Mouse (Mus musculus): ENCODE results near the gene Alkbh5.
"Not testable (repeated sequence)": the region's sequence is repeated elsewhere in the genome, so short reads cannot be mapped to it uniquely, and the experiment has no call there.

The Alkbh5 gene

DNA sequence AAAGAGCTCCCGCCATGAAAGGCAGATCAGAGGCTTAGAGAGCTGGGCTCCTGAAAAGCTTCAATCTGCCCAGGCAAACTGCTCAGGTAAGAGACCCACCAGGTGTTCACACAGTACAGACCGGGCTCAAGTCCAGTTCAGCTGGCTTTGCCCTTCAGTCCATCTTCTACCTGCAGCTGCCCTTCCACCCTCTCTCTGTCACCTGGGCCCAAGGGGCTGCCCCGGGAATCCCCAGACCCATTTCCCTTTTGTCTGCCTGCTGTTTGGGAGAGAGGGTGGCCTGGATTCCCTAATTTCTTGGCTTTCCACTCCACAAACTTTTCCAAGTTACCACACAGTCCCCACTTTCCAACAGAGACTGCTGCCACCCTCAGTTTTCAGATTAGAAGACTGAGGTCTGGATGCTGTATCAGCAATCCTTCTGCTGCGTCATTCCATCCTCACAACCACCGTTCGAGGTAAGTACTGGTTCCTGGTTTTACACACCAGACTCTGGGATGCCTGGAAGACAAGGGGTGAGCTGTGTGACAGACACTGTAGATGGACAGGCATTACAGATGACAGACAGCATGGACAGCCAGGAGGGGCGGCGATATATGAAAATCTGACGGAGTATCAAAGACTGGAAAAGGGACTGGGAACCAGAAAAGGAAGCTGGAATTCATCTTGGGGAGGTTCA is at the start of gene Alkbh5:
Gene Alkbh5, plus strand, starts transcription at position 202 of the 679 bp plus-strand sequence.
- DNase-seq, result no peak

DNA sequence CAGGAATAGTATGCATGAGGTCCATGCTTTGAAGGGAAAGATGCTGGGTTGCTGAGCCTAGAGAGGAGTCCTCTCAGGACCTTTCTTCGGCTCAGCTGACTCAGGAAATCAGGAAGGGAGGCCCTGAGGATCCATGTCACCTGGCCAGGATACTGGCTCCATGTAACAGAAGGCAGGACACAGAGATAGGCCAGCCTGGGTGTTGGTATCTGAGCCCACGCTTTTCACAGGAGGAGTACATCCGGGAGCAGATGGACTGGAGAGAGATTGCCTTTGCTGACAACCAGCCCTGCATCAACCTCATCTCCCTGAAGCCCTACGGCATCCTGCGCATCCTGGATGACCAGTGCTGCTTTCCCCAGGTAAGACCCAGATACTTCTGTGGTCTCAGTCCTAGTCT is 43.5 kb upstream of the Alkbh5 start:
- DNase-seq, result no peak

DNA sequence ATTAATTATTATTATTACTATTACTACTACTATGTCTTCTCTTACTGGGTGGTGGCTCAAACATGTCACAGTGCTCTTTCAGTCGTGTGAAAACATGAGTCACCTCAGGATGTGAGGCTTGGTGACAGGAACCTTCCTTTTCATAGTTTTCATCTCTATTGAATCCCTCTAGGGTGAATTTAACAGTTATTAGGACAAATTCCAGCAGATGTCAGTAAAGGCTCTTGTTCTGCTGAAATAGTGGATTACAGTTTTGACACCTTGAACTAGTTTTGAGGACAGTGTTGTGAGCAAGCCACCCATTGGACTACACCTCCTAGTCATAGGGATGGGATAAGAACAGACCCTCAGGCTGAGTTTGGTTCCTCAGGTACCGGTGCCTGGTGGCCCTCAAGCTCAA is 40.5 kb upstream of the Alkbh5 start:
- no peak for DNase-seq

DNA sequence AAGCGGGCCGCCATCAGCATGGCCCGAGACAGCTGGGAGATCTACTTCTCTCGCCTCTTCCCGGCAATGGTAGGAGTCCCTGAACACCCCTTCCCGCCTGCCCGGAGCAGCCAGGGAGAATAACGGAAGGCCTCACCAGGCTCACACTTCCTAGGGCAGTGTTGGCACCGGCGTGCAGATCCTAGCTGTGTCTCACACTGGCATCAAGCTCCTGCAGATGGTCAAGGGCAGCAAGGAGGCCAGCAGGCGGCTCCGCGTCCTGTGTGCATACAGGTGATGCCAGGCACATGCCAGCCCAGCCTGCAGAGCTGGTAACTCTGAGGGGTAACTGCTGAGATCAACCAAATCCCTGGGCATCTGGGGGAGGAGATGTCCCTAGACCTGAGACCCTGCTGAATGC is 28.9 kb upstream of the Alkbh5 start:
- no peak for DNase-seq

DNA sequence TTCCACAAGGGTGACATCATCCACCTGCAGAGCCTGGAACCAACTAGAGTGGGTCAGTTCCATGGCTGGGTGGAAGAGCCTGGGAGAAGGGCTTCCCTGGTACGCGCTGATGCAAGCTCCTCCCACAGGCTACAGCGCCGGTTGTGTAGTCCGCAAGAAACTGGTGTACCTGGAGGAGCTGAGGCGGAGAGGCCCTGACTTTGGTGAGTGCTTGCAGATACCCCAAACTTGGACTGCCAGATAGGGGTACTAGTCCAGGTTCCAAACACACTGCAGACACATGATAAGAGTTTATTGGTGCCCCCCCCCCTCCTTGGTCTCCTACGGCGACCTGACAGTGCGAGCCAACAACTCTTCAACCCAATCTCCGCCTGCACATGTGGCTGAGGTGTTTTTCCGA is 27.2 kb upstream of the Alkbh5 start:
- DNase-seq, result no peak

- DNase-seq, result no peak
These were observed 26.7 kb upstream of the Alkbh5 start for GRCm38 (mm10) chr11:60509500-60509899.

DNA sequence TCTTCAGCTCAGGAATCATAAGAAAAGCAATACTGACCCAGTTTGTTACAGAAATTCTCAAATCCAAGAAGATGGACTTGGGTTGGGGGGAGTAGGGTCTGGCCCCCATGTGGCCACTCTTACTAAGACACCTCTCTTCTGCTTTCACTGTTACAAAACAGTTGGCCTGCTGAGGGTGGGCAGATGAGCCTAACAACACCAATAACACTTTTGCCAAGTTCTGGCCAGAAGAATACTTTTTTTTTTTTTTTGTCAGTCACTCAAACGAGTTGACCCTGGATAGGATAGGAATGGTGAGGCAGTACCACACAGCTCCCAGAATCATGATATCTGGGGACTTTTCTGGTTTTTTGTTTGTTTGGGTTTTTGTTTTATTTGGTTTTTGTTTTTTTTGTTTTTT is 24.3 kb upstream of the Alkbh5 start:
- DNase-seq, result no peak

DNA sequence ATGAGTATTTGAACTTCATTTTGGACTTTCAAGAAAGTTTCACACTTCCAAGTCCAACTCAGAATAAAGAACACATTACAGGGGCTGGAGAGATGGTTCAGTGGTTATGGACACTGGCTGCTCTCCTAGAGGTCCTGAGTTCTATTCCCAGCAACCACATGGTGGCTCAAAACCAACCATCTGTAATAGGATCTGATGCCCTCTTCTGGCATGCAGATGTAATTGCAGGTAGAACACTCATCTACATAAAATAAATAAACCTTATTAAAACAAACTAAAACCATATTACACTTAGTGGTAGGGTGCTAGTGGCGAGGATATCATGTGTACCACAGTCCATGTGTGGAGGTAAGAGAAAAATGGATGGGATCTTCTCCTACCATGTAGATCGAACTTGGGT is 23.7 kb upstream of the Alkbh5 start:
- no peak for DNase-seq

- no peak for DNase-seq
These were observed 21.2 kb upstream of the Alkbh5 start for GRCm38 (mm10) chr11:60514941-60515340.

DNA sequence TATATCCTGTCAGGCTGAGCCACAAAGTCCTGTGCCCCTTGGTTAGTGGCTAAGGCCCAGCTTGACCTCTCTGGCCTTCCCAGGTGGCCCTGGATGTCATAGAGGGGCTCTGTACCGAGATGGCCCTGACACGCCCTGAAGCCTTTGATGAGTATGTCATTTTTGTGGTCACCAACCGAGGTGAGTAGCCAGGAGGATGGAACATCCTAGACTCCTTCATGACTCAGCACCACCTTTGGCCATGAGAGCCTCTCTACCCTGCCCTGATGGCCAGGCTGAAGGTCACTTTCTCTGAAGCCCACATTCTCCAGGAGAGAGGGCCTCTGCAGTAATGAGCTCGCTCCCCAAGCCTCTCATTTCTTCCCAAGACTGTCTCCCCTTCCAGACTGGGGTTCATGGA is 17.9 kb upstream of the Alkbh5 start:
- no peak for DNase-seq

DNA sequence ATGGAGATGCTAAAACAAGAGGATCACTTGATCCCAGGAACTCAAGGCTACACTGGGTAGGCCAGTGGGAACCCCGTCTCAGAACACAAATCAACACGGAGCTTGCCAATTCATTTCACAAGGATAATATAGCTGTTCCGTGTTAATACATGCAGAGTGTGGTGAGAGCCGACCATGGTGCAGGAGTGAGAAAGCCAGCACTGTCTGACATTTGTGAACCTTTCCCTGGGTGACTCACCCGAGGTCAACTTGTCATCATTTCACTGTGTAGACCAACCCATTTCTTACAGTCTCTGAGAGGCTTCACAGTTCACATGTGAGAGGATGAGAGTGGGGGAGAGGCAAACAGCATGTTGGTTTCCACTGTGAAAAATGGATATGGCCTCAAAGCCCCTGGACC is 14.2 kb upstream of the Alkbh5 start:
- DNase-seq, result no peak

DNA sequence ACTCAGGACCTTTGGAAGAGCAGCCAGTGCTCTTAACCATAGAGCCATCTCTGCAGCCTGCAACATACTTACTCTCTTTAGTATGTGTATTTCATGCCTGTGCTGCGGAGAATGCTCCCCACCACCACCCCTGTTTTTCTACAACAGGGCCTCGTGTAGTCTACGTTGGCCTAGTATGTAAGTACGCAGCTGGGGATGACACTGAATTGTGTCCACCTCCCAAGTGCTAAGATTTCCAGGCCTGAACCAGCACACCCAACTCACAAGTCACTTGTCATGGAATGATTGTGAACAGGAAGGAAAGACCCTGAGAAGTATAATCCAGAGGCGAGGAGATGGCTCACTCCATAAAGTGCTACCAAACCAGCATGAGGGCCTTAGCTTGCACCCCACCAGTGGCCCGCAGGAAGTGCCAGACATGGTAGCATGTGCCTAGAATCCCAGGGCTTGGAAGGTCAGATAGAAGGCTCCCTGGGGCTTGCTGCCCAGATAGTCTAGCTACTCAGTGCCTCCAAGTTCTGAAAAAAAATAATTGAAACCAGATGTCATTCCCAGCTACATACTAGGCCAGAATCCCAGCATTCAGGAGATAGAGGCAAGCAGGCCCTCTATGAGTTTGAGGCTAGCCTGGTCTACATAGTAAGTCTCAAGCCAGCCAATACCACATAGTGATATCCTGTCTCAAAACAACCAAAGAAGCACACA is 13.4 kb upstream of the Alkbh5 start:
- DNase-seq, result no peak

GRCm38 (mm10) chr11:60526461-60526860 is 9.7 kb upstream of the Alkbh5 start:
- no peak for DNase-seq

DNA sequence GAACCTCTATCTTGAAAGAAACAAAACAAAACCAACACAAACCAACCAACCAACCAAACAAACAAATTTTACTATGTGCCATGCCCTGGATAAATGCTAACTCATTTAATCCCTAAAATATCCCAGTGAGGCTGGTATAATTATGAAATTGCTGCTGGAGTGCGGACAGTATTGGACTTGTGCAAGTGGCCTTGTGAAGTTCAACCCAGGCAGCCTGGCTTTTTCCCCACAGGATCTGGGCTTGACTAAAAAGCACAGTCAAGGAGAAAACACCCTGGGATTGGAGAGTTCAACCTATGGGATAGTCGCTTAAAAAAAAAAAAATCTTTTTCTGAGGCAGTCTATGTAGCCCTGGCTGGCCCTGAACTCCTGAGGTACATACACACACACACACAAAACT is 505 bp upstream of the Alkbh5 start:
- no peak for DNase-seq

DNA sequence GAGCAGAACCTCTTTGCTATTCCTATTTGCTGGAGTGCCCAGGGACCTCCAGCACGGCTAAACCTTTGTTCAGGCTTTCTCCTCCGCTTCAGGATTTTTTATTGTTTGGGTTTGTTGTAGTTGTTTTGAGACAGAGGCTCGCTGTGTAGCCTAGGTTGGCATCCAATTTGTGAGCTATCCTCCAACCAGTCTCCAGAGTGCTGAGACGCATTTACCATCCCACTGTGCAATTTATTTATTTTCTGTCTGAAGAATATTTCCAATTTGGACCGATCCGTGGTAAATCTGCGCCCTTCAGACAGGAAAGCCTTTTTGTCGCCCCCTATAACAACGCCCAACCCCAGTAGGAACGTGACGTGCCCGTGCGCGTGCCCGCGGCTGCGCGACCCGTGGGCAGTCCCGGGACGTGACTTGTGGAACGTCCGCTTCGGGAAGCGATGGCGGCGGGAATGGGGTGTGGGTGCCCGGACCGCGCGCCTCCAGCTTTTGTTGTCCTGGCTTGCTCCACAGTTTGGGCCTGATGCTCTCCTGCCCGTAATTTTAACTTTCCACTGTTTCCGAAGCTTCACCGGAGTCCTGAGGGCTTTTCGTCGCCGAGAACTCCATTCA is 782 bp downstream of the Alkbh5 start:
- DNase-seq, result peak; percentile 79 to 87

DNA sequence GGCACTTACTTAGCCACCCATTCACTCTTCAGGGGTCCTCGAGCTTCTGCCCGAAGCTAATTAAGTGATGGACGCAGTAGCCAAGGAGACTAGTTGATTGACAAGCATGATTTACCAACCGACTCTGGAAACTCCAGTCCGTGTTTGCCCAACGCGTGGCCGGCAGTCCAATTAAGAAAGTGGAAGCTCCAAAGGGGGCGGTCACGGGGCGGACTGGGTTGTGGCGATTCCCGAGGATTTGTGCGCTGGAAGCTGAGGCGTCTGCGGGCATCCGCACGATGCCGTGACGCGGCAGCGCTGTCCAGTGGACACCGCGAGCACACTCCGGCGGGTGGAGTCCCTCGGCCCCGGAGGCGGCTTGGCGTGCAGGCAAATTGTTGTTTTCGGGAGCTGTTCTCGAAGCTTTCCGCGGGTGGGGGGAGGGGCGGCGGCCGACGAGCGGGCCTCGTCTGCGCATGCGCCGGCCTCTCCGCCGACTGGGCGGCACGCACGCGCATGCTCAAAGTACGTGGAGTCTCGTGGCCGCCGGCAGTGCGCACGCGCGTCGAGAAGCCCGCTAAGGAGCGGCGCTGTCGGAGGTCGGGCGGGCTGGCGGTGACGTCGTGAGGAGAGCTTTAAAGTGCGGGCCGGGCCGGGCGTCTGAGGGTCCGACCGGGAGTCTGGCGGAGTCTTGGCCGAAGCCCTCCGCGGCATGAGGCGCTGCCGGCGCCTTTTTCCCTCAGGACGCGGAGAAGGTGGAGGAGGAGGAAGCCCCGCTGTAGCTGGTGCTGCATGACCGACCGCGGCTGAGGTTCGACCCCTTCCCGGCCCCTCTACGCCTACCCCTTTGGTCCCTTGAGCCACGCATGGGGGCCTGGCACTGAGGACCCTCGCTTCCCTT is 1.5 kb downstream of the Alkbh5 start:
- DNase-seq, result peak; percentile 89 to 92

GRCm38 (mm10) chr11:60538371-60539281 is 2.4 kb downstream of the Alkbh5 start:
- DNase-seq, result peak; percentile 40 to 54

DNA sequence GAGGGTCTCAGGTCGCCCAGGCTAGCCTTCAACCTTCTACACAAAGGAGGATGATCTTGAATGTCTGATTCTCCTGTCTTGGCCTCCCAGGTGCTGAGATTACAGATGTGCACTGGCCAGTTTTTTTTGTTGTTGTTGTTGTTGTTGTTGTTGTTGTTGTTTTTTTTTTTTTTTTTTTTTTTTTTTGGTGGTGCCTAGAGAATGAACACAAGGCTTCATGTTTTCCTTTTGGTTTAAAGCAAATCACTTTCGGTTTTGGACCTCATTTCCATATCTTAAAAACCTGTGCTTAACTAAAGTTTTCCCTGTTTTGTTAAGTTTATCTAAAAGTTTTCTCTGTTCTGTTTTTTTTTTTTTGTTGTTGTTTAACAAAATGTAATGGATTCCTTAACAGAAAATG is 3.4 kb downstream of the Alkbh5 start:
- DNase-seq, result no peak

- DNase-seq, result no peak
These were observed 3.9 kb downstream of the Alkbh5 start for GRCm38 (mm10) chr11:60540002-60540610.

- no peak for DNase-seq
These were observed 4.6 kb downstream of the Alkbh5 start for GRCm38 (mm10) chr11:60540761-60541160.

- DNase-seq, result no peak
These were observed 5.7 kb downstream of the Alkbh5 start for GRCm38 (mm10) chr11:60541831-60542230.

- not testable (repeated sequence) for DNase-seq
These were observed 7.0 kb downstream of the Alkbh5 start for GRCm38 (mm10) chr11:60543211-60543610.

Data from spleen, adult 18-20 months (tissue).